Mouse (Mus musculus) activated CD4-positive, CD25-positive, alpha-beta regulatory T cell, adult 9 weeks (primary cell): ENCODE data around the gene Pold3. TPM values are rescaled to one million over a fixed set of nuclear protein-coding genes. Genes with fewer than 3 reads are reported as not detected.

Experiments
- polyA plus RNA-seq: library from polyadenylated mRNA; unstranded; fragments of 100-300 nt; shearing (Covaris generic); gene quantifications from one replicate; pipeline ENCODE4 v1.2.1, GENCODE M21; 2017

The Pold3 gene
- polyA plus RNA-seq: 56.0 TPM

DNA sequence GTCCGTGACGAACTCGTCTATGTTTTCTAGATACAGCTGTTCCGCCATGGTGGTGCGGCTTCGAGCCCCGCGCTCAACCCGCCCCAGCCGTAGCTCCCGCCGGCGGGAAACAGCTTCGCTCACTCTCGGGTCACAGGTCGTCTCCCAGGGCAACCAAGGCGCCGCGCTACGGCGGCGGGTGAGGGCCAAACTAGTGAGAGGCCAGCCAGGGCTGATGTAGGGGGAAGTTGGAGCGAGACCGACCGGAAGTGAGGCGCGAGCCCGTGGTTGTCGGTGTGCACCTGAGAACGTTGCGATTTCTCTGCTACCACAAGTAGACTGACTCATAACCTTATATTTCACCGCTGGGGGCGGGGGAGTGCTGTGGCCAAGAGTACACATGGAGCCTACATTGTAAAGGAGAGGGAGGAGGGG is at the start of gene Pold3:
Pold3 (minus strand) TSS at position 190 of the 414 bp plus-strand sequence.

DNA sequence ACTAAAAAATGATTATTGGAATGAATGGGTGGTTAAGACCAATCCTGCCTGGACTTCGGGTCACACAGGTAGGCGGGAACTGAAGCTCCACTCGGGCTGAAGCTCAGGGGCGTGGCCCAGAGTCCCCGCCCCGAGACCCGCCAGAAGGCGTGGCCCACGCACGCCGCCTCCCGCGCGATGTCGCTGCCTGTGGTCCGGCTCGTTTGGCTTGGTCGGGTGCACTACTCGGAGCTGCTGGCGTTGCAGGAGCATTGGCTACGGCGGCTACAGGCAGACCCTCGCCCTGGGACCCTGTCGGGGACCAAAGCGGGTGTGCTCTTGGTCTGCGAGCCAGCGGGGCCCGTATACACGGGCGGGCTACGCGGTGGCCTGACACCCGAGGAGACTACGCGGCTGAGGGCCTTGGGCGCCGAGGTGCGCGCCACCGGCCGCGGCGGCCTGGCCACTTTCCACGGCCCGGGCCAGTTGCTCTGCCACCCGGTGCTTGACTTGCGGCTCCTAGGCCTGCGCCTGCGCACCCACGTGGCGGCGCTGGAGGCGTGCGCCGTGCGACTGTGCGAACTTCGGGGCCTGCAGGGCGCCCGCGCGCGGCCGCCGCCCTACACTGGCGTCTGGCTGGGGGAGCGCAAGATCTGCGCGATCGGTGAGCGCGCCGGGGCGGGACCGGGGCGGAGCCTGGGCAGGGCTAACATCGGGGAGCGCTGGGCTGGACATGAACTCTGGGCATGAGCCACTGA is 37.9 kb upstream of the Pold3 start, which contains the start of gene Lipt2:
Lipt2 (plus strand) TSS at position 173 of the 737 bp plus-strand sequence.

Other genes with a start within 250 kb of the Pold3 start
- 3.7 TPM for gene Rnf169, start 141.1 kb downstream of the Pold3 start, polyA plus RNA-seq
- gene Chrdl2, start 115.4 kb downstream of the Pold3 start, polyA plus RNA-seq: not detected
- not detected for gene Lipt2, start 37.7 kb upstream of the Pold3 start, polyA plus RNA-seq
- not detected for gene Kcne3, start 54.9 kb upstream of the Pold3 start, polyA plus RNA-seq
- gene Pgm2l1, start 105.8 kb upstream of the Pold3 start, polyA plus RNA-seq: 4.7 TPM
- gene P4ha3, start 164.0 kb upstream of the Pold3 start, polyA plus RNA-seq: not detected